Mouse (Mus musculus) testis, postnatal 10 days (tissue): ENCODE data around the gene Cyp1a2.
A peak's percentile ranks its signal among the peaks of the same experiment; 100 is the strongest.
"Not testable (repeated sequence)": the region's sequence is repeated elsewhere in the genome, so short reads cannot be mapped to it uniquely, and the experiment has no call there.

Experiments
- DNase-seq: peaks from one replicate; pipeline ENCODE4 v3.0.0; 2021; ENCODE audit warnings: low spot score

The Cyp1a2 gene

GRCm38 (mm10) chr9:57683520-57683919 lies at the start of gene Cyp1a2:
TSS of gene Cyp1a2 (minus strand) at chr9:57683703.
- no peak for DNase-seq

- DNase-seq, result no peak
Observed at GRCm38 (mm10) chr9:57728312-57728711, 44.8 kb upstream of the Cyp1a2 start.

- DNase-seq, result no peak
Observed at GRCm38 (mm10) chr9:57724701-57725100, 41.2 kb upstream of the Cyp1a2 start.

- no peak for DNase-seq
Observed at GRCm38 (mm10) chr9:57723796-57724195, 40.3 kb upstream of the Cyp1a2 start.

- peak; percentile 63 for DNase-seq
Observed at GRCm38 (mm10) chr9:57723315-57723715, 39.8 kb upstream of the Cyp1a2 start.

GRCm38 (mm10) chr9:57722371-57722770 lies 38.9 kb upstream of the Cyp1a2 start:
- no peak for DNase-seq

GRCm38 (mm10) chr9:57720736-57721135 lies 37.2 kb upstream of the Cyp1a2 start:
- DNase-seq, result no peak

GRCm38 (mm10) chr9:57718408-57718807 lies 34.9 kb upstream of the Cyp1a2 start:
- no peak for DNase-seq

- no peak for DNase-seq
Observed at GRCm38 (mm10) chr9:57712194-57712593, 28.7 kb upstream of the Cyp1a2 start.

- not testable (repeated sequence) for DNase-seq
Observed at GRCm38 (mm10) chr9:57710214-57710613, 26.7 kb upstream of the Cyp1a2 start.

- peak; percentile 75 for DNase-seq
Observed at GRCm38 (mm10) chr9:57708720-57709274, 25.3 kb upstream of the Cyp1a2 start.

- peak; percentile 97 for DNase-seq
Observed at GRCm38 (mm10) chr9:57708068-57708719, 24.7 kb upstream of the Cyp1a2 start, which contains the start of gene Edc3. TSS of gene Edc3 (plus strand) at chr9:57708540.

- no peak for DNase-seq
Observed at GRCm38 (mm10) chr9:57706496-57706895, 23.0 kb upstream of the Cyp1a2 start.

GRCm38 (mm10) chr9:57698466-57699150 lies 15.1 kb upstream of the Cyp1a2 start:
- DNase-seq, result no peak

- DNase-seq, result no peak
Observed at GRCm38 (mm10) chr9:57697380-57697779, 13.9 kb upstream of the Cyp1a2 start.

GRCm38 (mm10) chr9:57696380-57697285 lies 13.1 kb upstream of the Cyp1a2 start:
- DNase-seq, result peak; percentile 58

- DNase-seq, result no peak
Observed at GRCm38 (mm10) chr9:57694108-57694507, 10.6 kb upstream of the Cyp1a2 start.

- DNase-seq, result no peak
Observed at GRCm38 (mm10) chr9:57688606-57689005, 5.1 kb upstream of the Cyp1a2 start.

- DNase-seq, result no peak
Observed at GRCm38 (mm10) chr9:57688158-57688557, 4.7 kb upstream of the Cyp1a2 start.

- DNase-seq, result no peak
Observed at GRCm38 (mm10) chr9:57687751-57688150, 4.2 kb upstream of the Cyp1a2 start, which contains the start of gene Cyp1a1. TSS of gene Cyp1a1 (plus strand) at chr9:57687928.

GRCm38 (mm10) chr9:57686011-57686410 lies 2.5 kb upstream of the Cyp1a2 start:
- DNase-seq, result no peak

GRCm38 (mm10) chr9:57681411-57681810 lies 2.1 kb downstream of the Cyp1a2 start:
- no peak for DNase-seq
